Mouse (Mus musculus) lung, adult 18-20 months (tissue): ENCODE results near the gene Ptpra.

Experiments
- DNase-seq, 2 experiments: peaks; one replicate each; pipeline ENCODE4 v3.0.0; 2022; ENCODE audit warnings: mixed read lengths in 2 of 2

Ptpra gene

GRCm38 (mm10) chr2:130448449-130448848, 1.6 kb upstream of the Ptpra start:
- DNase-seq, result no peak

GRCm38 (mm10) chr2:130449021-130449793, 871 bp upstream of the Ptpra start:
- DNase-seq, result no peak

GRCm38 (mm10) chr2:130450434-130450796, 337 bp downstream of the Ptpra start:
- peak; percentile 71 to 75 for DNase-seq

GRCm38 (mm10) chr2:130451086-130451726, 1.1 kb downstream of the Ptpra start:
- no peak for DNase-seq

- no peak for DNase-seq
Measured at GRCm38 (mm10) chr2:130451727-130452090, 1.6 kb downstream of the Ptpra start.

GRCm38 (mm10) chr2:130452266-130452665, 2.2 kb downstream of the Ptpra start:
- no peak for DNase-seq

GRCm38 (mm10) chr2:130453421-130453820, 3.3 kb downstream of the Ptpra start:
- DNase-seq, result no peak

GRCm38 (mm10) chr2:130454748-130455370, 4.8 kb downstream of the Ptpra start:
- no peak for DNase-seq

GRCm38 (mm10) chr2:130457871-130458270, 7.8 kb downstream of the Ptpra start:
- no peak for DNase-seq

- DNase-seq, result no peak
Measured at GRCm38 (mm10) chr2:130459576-130459975, 9.5 kb downstream of the Ptpra start.

- DNase-seq, result no peak
Measured at GRCm38 (mm10) chr2:130461287-130462071, 11.4 kb downstream of the Ptpra start.

GRCm38 (mm10) chr2:130466438-130466837, 16.4 kb downstream of the Ptpra start:
- no peak for DNase-seq

- DNase-seq, result no peak
Measured at GRCm38 (mm10) chr2:130469366-130469765, 19.3 kb downstream of the Ptpra start.

- no peak for DNase-seq
Measured at GRCm38 (mm10) chr2:130469935-130470334, 19.9 kb downstream of the Ptpra start.

GRCm38 (mm10) chr2:130472908-130473510, 22.9 kb downstream of the Ptpra start:
- DNase-seq, result no peak

GRCm38 (mm10) chr2:130475764-130476163, 25.7 kb downstream of the Ptpra start:
- no peak for DNase-seq

- DNase-seq, result no peak
Measured at GRCm38 (mm10) chr2:130476666-130477297, 26.7 kb downstream of the Ptpra start.

GRCm38 (mm10) chr2:130482177-130482576, 32.1 kb downstream of the Ptpra start:
- peak in 1 of 2 experiments; percentile 27 for DNase-seq

GRCm38 (mm10) chr2:130482700-130483099, 32.6 kb downstream of the Ptpra start:
- no peak for DNase-seq

- no peak for DNase-seq
Measured at GRCm38 (mm10) chr2:130484206-130484605, 34.1 kb downstream of the Ptpra start.

- no peak for DNase-seq
Measured at GRCm38 (mm10) chr2:130488002-130488401, 37.9 kb downstream of the Ptpra start.

- no peak for DNase-seq
Measured at GRCm38 (mm10) chr2:130488600-130488999, 38.5 kb downstream of the Ptpra start.
